Mouse (Mus musculus): Measurements from ENCODE around the gene Irs1. TPM values are rescaled to one million over a fixed set of nuclear protein-coding genes. Genes with fewer than 3 reads are reported as not detected.
A peak's percentile ranks its signal among the peaks of the same experiment; 100 is the strongest.

Irs1 gene
- total and polyA plus RNA-seq, 2 experiments = 7.6 to 8.2 TPM

DNA sequence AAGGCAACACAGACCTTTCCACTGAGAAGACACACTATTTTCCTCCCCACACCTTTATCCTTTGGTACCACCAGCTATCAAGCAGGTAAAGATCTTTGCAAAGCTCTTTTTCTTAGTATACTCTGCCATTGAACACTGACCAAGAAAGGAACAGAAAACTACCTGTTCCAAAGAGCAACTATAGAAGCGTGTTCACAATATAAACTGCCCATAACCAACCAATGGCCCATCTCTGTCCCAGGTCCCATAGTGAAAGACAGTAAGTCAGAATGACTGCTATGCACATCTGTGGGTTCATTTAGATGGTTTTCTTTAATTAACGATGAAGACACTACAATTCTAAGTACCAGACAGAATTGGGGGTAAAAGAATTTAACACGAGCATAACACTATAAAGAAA is 58.4 kb downstream of the Irs1 start, which contains the start of gene Gm9747:
Gm9747 (plus strand) TSS at position 301 of the 400 bp plus-strand sequence.
- Histone ChIP-seq H3K27me3 (ENCODE audit: control insufficient read depth, insufficient read depth, low read length) (no peaks in the 10 kb centered on the region), H3K4me3 (ENCODE audit: insufficient read depth, low read depth, low read length) (no peak within 1 kb of the TSS), H3K9ac (ENCODE audit: low read depth, low read length) (no peak within 1 kb of the TSS), H3K27ac (replicated peaks; ENCODE audit: insufficient read depth, low read depth, low read length) (peak within 1 kb of the TSS; percentile 78), H3K36me3 (ENCODE audit: control insufficient read depth, insufficient read depth, low read length) (peaks cover 5% of the 10 kb centered on the region), H3K4me1 (ENCODE audit: control insufficient read depth, insufficient read depth, low read length) (peaks cover 20% of the 10 kb centered on the region), H3K79me2 (ENCODE audit: control insufficient read depth, insufficient read depth, low read length) (0 out of 2 replicates have a peak, but pooled peaks cover 2% of the 10 kb centered on the region)
- WGBS = 95% methylated on average over 3 of the region's 3 CpGs
- no peak for DNase-seq (ENCODE audit: extremely low read depth, low read depth, low spot score)
- TF ChIP-seq POLR2A (IDR thresholded peaks at IDR 0.05; ENCODE audit: extremely low read depth, insufficient read depth, low read length) (no peak), CTCF (IDR thresholded peaks at IDR 0.05; ENCODE audit: low read depth, low read length) (no peak)

DNA sequence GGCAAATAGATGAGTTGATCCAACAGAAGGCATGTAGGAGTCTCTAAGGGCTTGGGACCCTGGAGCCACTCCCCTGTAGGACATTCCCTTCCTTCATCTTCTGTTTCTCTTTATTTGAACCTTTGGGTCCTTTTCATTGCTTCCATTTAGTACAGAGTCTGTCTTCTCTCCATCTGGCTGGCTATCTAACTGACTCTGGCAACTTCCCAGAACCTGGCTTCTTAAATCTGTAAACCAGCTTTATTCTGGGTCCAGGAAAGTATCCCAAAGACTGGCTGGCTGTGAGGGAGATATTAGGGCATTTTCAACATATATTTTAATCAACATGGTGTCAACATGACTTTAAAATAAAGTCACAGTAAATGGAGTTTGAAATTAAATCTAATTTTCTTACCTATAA is 62.4 kb downstream of the Irs1 start:
- Histone ChIP-seq H3K36me3 (ENCODE audit: control insufficient read depth, insufficient read depth, low read length) (no peaks in the 10 kb centered on the region), H3K9ac (ENCODE audit: low read depth, low read length) (no peak overlapping the region), H3K27me3 (ENCODE audit: control insufficient read depth, insufficient read depth, low read length) (no peaks in the 10 kb centered on the region), H3K27ac (replicated peaks; ENCODE audit: insufficient read depth, low read depth, low read length) (no peak overlapping the region), H3K4me1 (ENCODE audit: control insufficient read depth, insufficient read depth, low read length) (no peaks in the 10 kb centered on the region), H3K4me3 (ENCODE audit: insufficient read depth, low read depth, low read length) (no peak overlapping the region), H3K79me2 (ENCODE audit: control insufficient read depth, insufficient read depth, low read length) (no peaks in the 10 kb centered on the region)
- no peak for DNase-seq (ENCODE audit: extremely low read depth, low read depth, low spot score)
- TF ChIP-seq CTCF (IDR thresholded peaks at IDR 0.05; ENCODE audit: low read depth, low read length) = no peak

DNA sequence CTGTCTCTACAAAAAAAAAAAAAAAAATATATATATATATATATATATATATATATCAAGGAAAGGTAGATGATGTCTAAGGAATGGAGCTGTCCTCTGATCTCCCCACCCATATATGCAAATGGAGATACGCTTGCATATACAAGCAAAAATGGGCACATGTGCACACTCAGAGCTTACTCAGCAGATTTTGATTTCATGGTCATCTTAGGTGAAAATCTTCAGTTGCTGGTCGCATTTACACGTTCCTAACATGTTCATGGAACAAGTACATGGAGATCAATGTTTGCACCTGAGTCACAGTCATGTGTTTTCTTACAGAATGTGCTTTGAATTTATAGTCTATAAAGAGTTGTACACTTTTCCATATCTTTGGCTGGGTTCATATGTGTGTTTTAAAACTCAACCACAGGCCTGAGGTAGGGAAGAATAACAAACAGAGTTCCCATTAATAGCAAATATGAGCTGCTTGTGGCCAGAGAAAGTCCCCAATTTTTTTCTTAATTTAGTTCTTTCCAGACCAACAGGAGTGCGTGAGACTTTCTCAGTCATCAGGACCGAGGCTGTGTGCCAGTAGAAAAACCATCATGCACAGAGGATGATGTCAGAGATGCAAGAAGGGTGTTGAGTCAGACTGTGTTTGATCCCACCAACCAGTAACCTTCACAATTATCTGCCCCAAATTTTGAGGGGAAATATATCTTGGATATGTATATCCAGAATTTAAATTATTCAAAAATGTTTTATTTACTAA is 68.0 kb downstream of the Irs1 start:
- no peak overlapping the region for H3K4me3 ChIP-seq (ENCODE audit: insufficient read depth, low read depth, low read length)
- no peak overlapping the region for H3K27ac ChIP-seq (replicated peaks; ENCODE audit: insufficient read depth, low read depth, low read length)
- no peaks in the 10 kb centered on the region for H3K79me2 ChIP-seq (ENCODE audit: control insufficient read depth, insufficient read depth, low read length)
- no peak for DNase-seq (ENCODE audit: extremely low read depth, low read depth, low spot score)
- no peaks in the 10 kb centered on the region for H3K4me1 ChIP-seq (ENCODE audit: control insufficient read depth, insufficient read depth, low read length)
- no peaks in the 10 kb centered on the region for H3K27me3 ChIP-seq (ENCODE audit: control insufficient read depth, insufficient read depth, low read length)
- H3K9ac ChIP-seq (ENCODE audit: low read depth, low read length) = no peak overlapping the region
- no peaks in the 10 kb centered on the region for H3K36me3 ChIP-seq (ENCODE audit: control insufficient read depth, insufficient read depth, low read length)
- TF ChIP-seq POLR2A (IDR thresholded peaks at IDR 0.05; ENCODE audit: extremely low read depth, insufficient read depth, low read length) = no peak
- 90% methylated on average over 5 of the region's 5 CpGs for WGBS

GRCm38 (mm10) chr1:82221462-82221861 is 69.8 kb downstream of the Irs1 start:
- H3K27me3 ChIP-seq (ENCODE audit: control insufficient read depth, insufficient read depth, low read length) = no peaks in the 10 kb centered on the region
- DNase-seq (ENCODE audit: extremely low read depth, low read depth, low spot score) = no peak
- H3K9ac ChIP-seq (ENCODE audit: low read depth, low read length) = no peak overlapping the region
- no peak for TF ChIP-seq POLR2A (IDR thresholded peaks at IDR 0.05; ENCODE audit: extremely low read depth, insufficient read depth, low read length)
- no peak for TF ChIP-seq CTCF (IDR thresholded peaks at IDR 0.05; ENCODE audit: low read depth, low read length)
- 97% methylated on average over 1 of the region's 1 CpGs for WGBS
- no peaks in the 10 kb centered on the region for H3K36me3 ChIP-seq (ENCODE audit: control insufficient read depth, insufficient read depth, low read length)
- no peaks in the 10 kb centered on the region for H3K79me2 ChIP-seq (ENCODE audit: control insufficient read depth, insufficient read depth, low read length)
- no peak overlapping the region for H3K27ac ChIP-seq (replicated peaks; ENCODE audit: insufficient read depth, low read depth, low read length)
- H3K4me3 ChIP-seq (ENCODE audit: insufficient read depth, low read depth, low read length) = no peak overlapping the region
- H3K4me1 ChIP-seq (ENCODE audit: control insufficient read depth, insufficient read depth, low read length) = no peaks in the 10 kb centered on the region

DNA sequence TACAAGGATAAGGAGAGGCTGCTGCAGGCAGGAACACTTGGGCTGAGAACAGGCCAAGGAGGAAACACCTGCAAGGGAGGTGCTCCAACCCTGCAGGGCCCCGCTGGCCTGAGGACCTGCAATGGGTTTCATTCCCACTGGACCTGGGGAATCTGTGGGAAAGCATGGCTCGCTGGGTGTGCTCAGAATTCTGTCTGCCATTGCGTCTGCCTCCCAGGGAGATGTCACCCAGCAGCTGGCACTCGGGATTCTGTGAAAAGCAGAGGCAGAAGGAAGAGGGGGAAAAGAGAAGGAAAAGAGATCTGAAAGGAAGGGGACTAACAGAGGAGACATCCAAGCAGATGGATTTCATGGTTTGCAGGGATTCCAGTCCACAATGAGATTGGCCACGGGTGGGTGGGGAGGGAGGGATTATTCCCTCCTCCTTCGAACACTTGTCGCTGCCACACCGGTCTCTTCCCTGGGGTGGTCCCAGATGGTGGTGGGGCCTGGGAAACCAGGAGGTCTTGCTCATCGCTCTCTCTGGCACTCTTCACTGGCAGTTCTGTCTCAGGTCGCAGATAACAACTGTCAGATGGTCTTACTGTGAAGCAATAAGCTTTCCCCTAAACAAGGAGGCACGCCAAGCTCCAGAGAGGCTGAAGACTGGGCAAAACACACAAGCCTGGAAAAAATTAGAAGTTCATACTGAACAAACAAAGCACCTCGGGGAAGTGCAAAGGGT is 70.4 kb downstream of the Irs1 start:
- no peak overlapping the region for H3K9ac ChIP-seq (ENCODE audit: low read depth, low read length)
- H3K27me3 ChIP-seq (ENCODE audit: control insufficient read depth, insufficient read depth, low read length) = no peaks in the 10 kb centered on the region
- WGBS = 80% methylated on average over 12 of the region's 12 CpGs
- no peaks in the 10 kb centered on the region for H3K79me2 ChIP-seq (ENCODE audit: control insufficient read depth, insufficient read depth, low read length)
- no peak for DNase-seq (ENCODE audit: extremely low read depth, low read depth, low spot score)
- no peak overlapping the region for H3K4me3 ChIP-seq (ENCODE audit: insufficient read depth, low read depth, low read length)
- no peak overlapping the region for H3K27ac ChIP-seq (replicated peaks; ENCODE audit: insufficient read depth, low read depth, low read length)
- TF ChIP-seq POLR2A (IDR thresholded peaks at IDR 0.05; ENCODE audit: extremely low read depth, insufficient read depth, low read length) = no peak
- no peak for TF ChIP-seq CTCF (IDR thresholded peaks at IDR 0.05; ENCODE audit: low read depth, low read length)
- H3K4me1 ChIP-seq (ENCODE audit: control insufficient read depth, insufficient read depth, low read length) = no peaks in the 10 kb centered on the region
- H3K36me3 ChIP-seq (ENCODE audit: control insufficient read depth, insufficient read depth, low read length) = no peaks in the 10 kb centered on the region

DNA sequence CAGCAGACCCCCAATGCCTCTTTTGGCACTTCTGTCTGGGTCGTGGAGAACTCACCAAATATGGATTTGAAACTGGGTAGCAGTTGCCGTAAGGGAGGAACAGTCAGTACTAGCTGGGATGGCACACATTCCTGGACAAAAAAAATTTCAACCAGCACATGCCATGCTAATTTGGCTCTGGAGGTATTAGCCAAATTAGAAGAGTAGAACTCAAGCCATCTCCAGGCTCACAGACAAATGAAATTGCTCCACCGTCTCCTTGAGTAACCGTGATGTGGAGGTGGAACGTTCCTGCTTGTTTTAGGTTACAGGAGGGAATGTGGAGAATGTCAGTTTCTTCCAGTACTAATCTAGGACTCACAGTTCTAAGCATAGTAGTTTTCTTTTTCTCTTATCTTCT is 83.7 kb downstream of the Irs1 start:
- DNase-seq (ENCODE audit: extremely low read depth, low read depth, low spot score) = no peak
- 88% methylated on average over 5 of the region's 5 CpGs for WGBS

More for the DNA sequence above, 83.7 kb downstream of the Irs1 start:
- no peak overlapping the region for H3K27ac ChIP-seq (replicated peaks; ENCODE audit: insufficient read depth, low read depth, low read length)
- peaks cover 3% of the 10 kb centered on the region; the same call in 1 of the 2 replicates for H3K4me1 ChIP-seq (ENCODE audit: control insufficient read depth, insufficient read depth, low read length)
- no peaks in the 10 kb centered on the region for H3K79me2 ChIP-seq (ENCODE audit: control insufficient read depth, insufficient read depth, low read length)
- H3K9ac ChIP-seq (ENCODE audit: low read depth, low read length) = no peak overlapping the region
- no peak for TF ChIP-seq POLR2A (IDR thresholded peaks at IDR 0.05; ENCODE audit: extremely low read depth, insufficient read depth, low read length)
- TF ChIP-seq CTCF (IDR thresholded peaks at IDR 0.05; ENCODE audit: low read depth, low read length) = no peak
- H3K4me3 ChIP-seq (ENCODE audit: insufficient read depth, low read depth, low read length) = no peak overlapping the region
- no peaks in the 10 kb centered on the region for H3K27me3 ChIP-seq (ENCODE audit: control insufficient read depth, insufficient read depth, low read length)
- H3K36me3 ChIP-seq (ENCODE audit: control insufficient read depth, insufficient read depth, low read length) = no peaks in the 10 kb centered on the region
